Comparison of ENCODE assay signal across 10 mouse cellular contexts in genomic region chr17:81481843-81482490, GRCm38 (mm10). TPM values are rescaled to one million over a fixed set of nuclear protein-coding genes. Genes with fewer than 3 reads are reported as not detected.
DNase-seq lines count a peak whose midpoint lies in the region.
"Had no signal": no experiment of that assay in that cellular context is flagged by ENCODE, and none has a peak within 500 bp of the region (broad histone marks: within the 10 kb centered on the region; RNA-seq: fewer than 3 reads in every experiment).

No protein-coding gene starts in this region.

- H3K4me3 ChIP-seq in midbrain, embryonic 10.5 days = no peak overlapping the region

- no peak overlapping the region for H3K27ac ChIP-seq in midbrain, embryonic 10.5 days (replicated peaks)
- H3K27ac ChIP-seq: liver, embryonic 14.5 days had no signal

- H3K27me3 ChIP-seq in midbrain, embryonic 10.5 days (ENCODE audit: low read depth, poor library complexity, severe bottlenecking) = peaks cover 21% of the 10 kb centered on the region

- H3K9me3 ChIP-seq in midbrain, embryonic 10.5 days (replicated peaks) = no peaks in the 10 kb centered on the region

- no peaks in the 10 kb centered on the region for H3K36me3 ChIP-seq in midbrain, embryonic 10.5 days

- WGBS in midbrain, embryonic 10.5 days = 67% methylated on average over 11 of the region's 11 CpGs

- peaks cover 17% of the 10 kb centered on the region for H3K4me1 ChIP-seq in midbrain, embryonic 10.5 days

- DNase-seq in adrenal gland, adult 8-10 months = peak; percentile 2
- DNase-seq in adrenal gland, postnatal 4 days (ENCODE audit: low spot score in 2 of 2) = no peak
- DNase-seq in cerebellum, adult 9-10 months = peak; percentile 77
- peak; percentile 75 to 85 for DNase-seq in heart, adult 18-20 months
- DNase-seq in midbrain, embryonic 10.5 days (ENCODE audit: low spot score) = peak; percentile 26
- no peak for DNase-seq in right cerebral cortex, adult 2 months (ENCODE audit: low spot score in 2 of 2)
- DNase-seq in thymus, adult 18-20 months = no peak
- no peak for DNase-seq in c-Kit-positive CD71-positive TER-119-positive erythroid progenitor cells, embryonic 14.5 days (ENCODE audit: low spot score)
- DNase-seq: right cerebral cortex, postnatal 14 days had no signal

RNA-seq across cellular contexts. Expression of gene Gm11096, which starts 40.4 kb away (rescaled TPM):
- not detected for total RNA-seq in adrenal gland, adult 8-10 months (2022)
- total RNA-seq in adrenal gland, postnatal 4 days (2021) = not detected
- not detected for total RNA-seq in heart, adult 18-20 months (2021)
- not detected in 2 replicates for polyA plus RNA-seq in midbrain, embryonic 10.5 days (2016; fragmentation: Nextera tagmentation; extraction: Ambion mirVana)
- polyA plus RNA-seq: liver, embryonic 14.5 days had no signal

Comparison
In these comparisons a context has a peak if more than half of its experiments do, and no peak if none do; other contexts are left out.
1. DNase-seq: peak in adrenal gland, adult 8-10 months (single experiment), cerebellum, adult 9-10 months (single experiment), heart, adult 18-20 months (2 of 2) and midbrain, embryonic 10.5 days (single experiment); none in adrenal gland, postnatal 4 days (0 of 2), right cerebral cortex, adult 2 months (0 of 2), thymus, adult 18-20 months (0 of 2) and c-Kit-positive CD71-positive TER-119-positive erythroid progenitor cells, embryonic 14.5 days (single experiment).